Mouse (Mus musculus) layer of hippocampus, adult 11-12 months (tissue): ENCODE results near the gene Stat5b.

Experiments
- DNase-seq: peaks from one replicate; pipeline ENCODE4 v3.0.0; 2022; ENCODE audit warnings: low spot score

Stat5b gene

GRCm38 (mm10) chr11:100735954-100736745, 114.4 kb downstream of the Stat5b start:
- DNase-seq = no peak

DNA sequence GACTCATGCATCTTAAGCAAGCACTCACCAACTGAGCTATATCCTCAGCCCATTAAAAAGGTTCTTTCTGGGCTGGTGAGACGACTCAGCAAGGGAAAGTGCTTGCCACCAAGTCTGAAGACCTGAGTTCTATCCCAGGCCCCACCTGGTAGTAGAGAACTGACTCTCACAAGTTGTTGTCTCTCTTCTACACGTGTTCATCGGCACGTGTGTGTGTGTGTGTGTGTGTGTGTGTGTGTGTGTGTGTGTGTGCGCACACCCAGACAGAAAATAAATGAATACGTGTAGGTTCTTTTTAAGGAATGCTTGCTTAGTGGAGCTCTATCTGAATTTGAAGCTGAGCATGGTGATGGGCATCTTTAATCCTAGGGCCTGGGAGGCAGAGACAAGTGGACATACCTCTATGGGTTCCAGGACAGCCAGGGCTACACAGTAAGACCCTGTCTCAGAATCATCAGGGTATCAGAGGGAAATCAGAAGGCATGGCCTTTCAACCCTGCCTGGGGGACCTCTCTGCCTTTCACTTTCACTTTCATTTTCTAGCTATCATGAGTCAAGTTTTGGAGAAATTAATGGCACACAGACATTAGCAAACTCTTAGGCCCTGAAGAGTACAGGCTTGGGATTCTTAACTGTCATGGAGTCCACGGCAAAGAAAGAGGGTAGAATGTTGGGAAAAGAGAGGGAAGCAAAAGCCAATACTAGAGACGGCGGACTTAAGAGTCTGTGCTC, 115.2 kb downstream of the Stat5b start:
- no peak for DNase-seq
